Mouse (Mus musculus) lung, embryonic 14.5 days (tissue): ENCODE results near the gene Plekhh1. TPM values are rescaled to one million over a fixed set of nuclear protein-coding genes. Genes with fewer than 3 reads are reported as not detected.

Source experiments
- ATAC-seq: fragments of 200-750 bp; cut with Nextera tagmentation; 2 replicates; pipeline ENCODE4 v1.8.0; 2017; ENCODE audit warnings: mild to moderate bottlenecking, moderate TSS enrichment, moderate library complexity; ENCODE audit not compliant: insufficient read depth
- DNase-seq: peaks from one replicate; pipeline ENCODE4 v3.0.0-alpha.2; 2015
- H3K27ac ChIP-seq: fragments of 300-500 bp; sonication (generic); 2 replicates; pipeline ENCODE4 v1.5.1; 2014; ENCODE audit warnings: low read depth, mild to moderate bottlenecking, moderate library complexity
- H3K27me3 ChIP-seq: fragments of 300-500 bp; sonication (generic); 2 replicates; pipeline ENCODE4 v1.6.1; 2014; ENCODE audit warnings: low read length, control low read depth; ENCODE audit not compliant: insufficient read depth
- H3K36me3 ChIP-seq: fragments of 300-500 bp; sonication (generic); 2 replicates; pipeline ENCODE4 v1.6.1; 2014; ENCODE audit warnings: control low read depth; ENCODE audit not compliant: insufficient read depth
- H3K4me1 ChIP-seq: fragments of 300-500 bp; sonication (generic); 2 replicates; pipeline ENCODE4 v1.6.1; 2014; ENCODE audit warnings: antibody characterized with exemption, control low read depth; ENCODE audit not compliant: insufficient read depth
- H3K4me2 ChIP-seq: fragments of 300-500 bp; sonication (generic); 2 replicates; pipeline ENCODE4 v1.6.1; 2014; ENCODE audit warnings: mild to moderate bottlenecking
- H3K4me3 ChIP-seq: fragments of 300-500 bp; sonication (generic); 2 replicates; pipeline ENCODE4 v1.5.1; 2014; ENCODE audit warnings: low read depth, low read length
- H3K9ac ChIP-seq: fragments of 300-500 bp; sonication (generic); 2 replicates; pipeline ENCODE4 v1.6.1; 2014
- H3K9me3 ChIP-seq: fragments of 300-500 bp; sonication (generic); 2 replicates; pipeline ENCODE4 v1.6.1; 2016; ENCODE audit warnings: low read depth, low read length, control low read depth
- CTCF ChIP-seq: IDR thresholded peaks from 2 replicates; pipeline ENCODE4 v1.5.1; 2016; ENCODE audit warnings: antibody characterized with exemption, low read depth
- WGBS: fragments of 180-500 bp; shearing (Covaris S2); extraction: QIAGEN DNeasy Blood & Tissue Kit; methylation state at CpG from one replicate; pipeline ENCODE4 v1.1.7; 2014; 5-methylcytosine and 5-hydroxymethylcytosine counted together
- polyA plus RNA-seq: library from polyadenylated mRNA; unstranded; fragments of >200 nt; fragmentation: Nextera tagmentation; extraction: Ambion mirVana; gene quantifications from 2 replicates; pipeline ENCODE4 v1.2.1, GENCODE M21; 2014

The Plekhh1 gene
- polyA plus RNA-seq, 1 experiment from 2014 or later: 5.2 TPM

GRCm38 (mm10) chr12:79103773-79104172 is 74.8 kb downstream of the Plekhh1 start:
- H3K4me2 ChIP-seq: no peak overlapping the region
- no peak for TF ChIP-seq CTCF
- 64% methylated on average over 3 of the region's 3 CpGs for WGBS
- no peaks in the 10 kb centered on the region for H3K9me3 ChIP-seq
- H3K9ac ChIP-seq: no peak overlapping the region
- no peak for DNase-seq
- ATAC-seq: no peak
- no peak overlapping the region for H3K4me3 ChIP-seq
- H3K27me3 ChIP-seq: no peaks in the 10 kb centered on the region
- no peaks in the 10 kb centered on the region for H3K4me1 ChIP-seq
- no peak overlapping the region for H3K27ac ChIP-seq
- no peaks in the 10 kb centered on the region for H3K36me3 ChIP-seq

DNA sequence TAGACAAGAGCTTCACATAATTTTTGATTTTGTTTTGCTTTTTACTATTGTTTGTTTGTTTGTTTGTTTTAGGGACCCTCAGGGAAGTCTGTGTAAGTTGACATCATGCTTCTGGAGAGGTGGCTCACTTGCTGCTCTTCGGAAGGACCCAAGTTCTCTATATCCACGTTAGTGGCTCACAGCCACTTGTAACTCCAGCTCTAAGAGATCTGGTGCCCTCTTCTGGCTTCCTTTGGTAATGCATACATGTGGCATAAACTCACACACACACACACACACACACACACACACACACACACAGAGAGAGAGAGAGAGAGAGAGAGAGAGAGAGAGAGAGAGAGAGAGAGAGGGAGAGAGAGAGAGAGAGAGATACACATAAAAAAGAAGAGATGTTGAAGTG is 75.6 kb downstream of the Plekhh1 start:
- TF ChIP-seq CTCF: peak; percentile 23; the same call in 1 of the 2 replicates
- no peaks in the 10 kb centered on the region for H3K4me1 ChIP-seq
- H3K9ac ChIP-seq: no peak overlapping the region
- H3K9me3 ChIP-seq: no peaks in the 10 kb centered on the region
- WGBS: 67% methylated on average over 2 of the region's 2 CpGs
- ATAC-seq: no peak
- no peak for DNase-seq
- no peaks in the 10 kb centered on the region for H3K27me3 ChIP-seq
- no peak overlapping the region for H3K4me2 ChIP-seq
- H3K36me3 ChIP-seq: no peaks in the 10 kb centered on the region
- H3K27ac ChIP-seq: no peak overlapping the region
- H3K4me3 ChIP-seq: no peak overlapping the region

DNA sequence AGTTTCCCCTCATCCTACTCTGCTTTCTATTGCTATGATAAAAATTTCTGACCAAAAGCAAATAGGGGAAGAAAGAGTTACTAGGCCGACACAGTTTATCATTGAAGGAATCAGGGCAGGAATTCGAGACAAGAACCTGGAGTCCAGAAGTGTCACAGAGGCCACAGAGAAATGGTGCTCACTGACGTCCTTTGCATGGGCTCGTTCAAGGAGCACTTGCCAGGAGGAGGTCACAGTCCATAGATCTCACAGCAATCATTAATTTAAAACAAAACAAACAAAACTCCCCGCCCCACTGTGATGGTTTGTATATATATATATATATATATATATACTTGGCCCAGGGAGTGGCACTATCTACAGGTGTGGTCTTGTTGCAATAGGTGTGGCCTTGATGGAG is 76.3 kb downstream of the Plekhh1 start:
- Histone ChIP-seq H3K27me3 (no peaks in the 10 kb centered on the region), H3K4me3 (no peak overlapping the region), H3K4me2 (no peak overlapping the region), H3K27ac (no peak overlapping the region), H3K9me3 (no peaks in the 10 kb centered on the region), H3K9ac (no peak overlapping the region), H3K4me1 (no peaks in the 10 kb centered on the region), H3K36me3 (no peaks in the 10 kb centered on the region)
- 52% methylated on average over 5 of the region's 5 CpGs for WGBS
- ATAC-seq: no peak
- DNase-seq: no peak
- TF ChIP-seq CTCF: no peak

DNA sequence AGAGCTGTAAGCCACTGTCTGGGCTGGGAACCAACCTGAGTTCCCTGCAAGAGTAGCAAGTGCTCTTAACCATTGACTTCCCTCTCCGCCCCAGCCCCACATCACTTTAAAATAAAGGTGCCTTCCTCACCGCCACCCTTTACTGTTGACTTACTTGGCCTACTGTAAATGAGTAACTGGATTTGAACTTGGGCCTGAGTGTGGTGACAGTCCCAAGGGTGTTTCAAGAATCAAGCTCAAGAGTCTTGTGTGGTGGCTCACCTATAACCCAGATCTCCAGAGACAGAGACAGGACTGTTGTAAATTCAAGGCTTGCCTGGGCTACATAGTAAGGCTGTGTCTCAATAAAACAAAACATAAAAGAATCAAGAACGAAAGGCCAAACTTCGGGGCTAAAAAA is 90.0 kb downstream of the Plekhh1 start:
- Histone ChIP-seq H3K4me1 (no peaks in the 10 kb centered on the region), H3K36me3 (no peaks in the 10 kb centered on the region), H3K4me2 (no peak overlapping the region), H3K9me3 (no peaks in the 10 kb centered on the region), H3K27me3 (no peaks in the 10 kb centered on the region), H3K4me3 (no peak overlapping the region), H3K27ac (no peak overlapping the region), H3K9ac (no peak overlapping the region)
- ATAC-seq: no peak
- no peak for DNase-seq
- 79% methylated on average over 4 of the region's 4 CpGs for WGBS
- no peak for TF ChIP-seq CTCF

GRCm38 (mm10) chr12:79122820-79123219 is 93.9 kb downstream of the Plekhh1 start:
- Histone ChIP-seq H3K4me3 (no peak overlapping the region), H3K36me3 (no peaks in the 10 kb centered on the region), H3K27me3 (no peaks in the 10 kb centered on the region), H3K9me3 (no peaks in the 10 kb centered on the region), H3K4me2 (no peak overlapping the region), H3K27ac (no peak overlapping the region), H3K9ac (no peak overlapping the region), H3K4me1 (no peaks in the 10 kb centered on the region)
- ATAC-seq (no peak), DNase-seq (peak; percentile 65)
- 35% methylated on average over 3 of the region's 3 CpGs for WGBS
- peak; percentile 52 for TF ChIP-seq CTCF

DNA sequence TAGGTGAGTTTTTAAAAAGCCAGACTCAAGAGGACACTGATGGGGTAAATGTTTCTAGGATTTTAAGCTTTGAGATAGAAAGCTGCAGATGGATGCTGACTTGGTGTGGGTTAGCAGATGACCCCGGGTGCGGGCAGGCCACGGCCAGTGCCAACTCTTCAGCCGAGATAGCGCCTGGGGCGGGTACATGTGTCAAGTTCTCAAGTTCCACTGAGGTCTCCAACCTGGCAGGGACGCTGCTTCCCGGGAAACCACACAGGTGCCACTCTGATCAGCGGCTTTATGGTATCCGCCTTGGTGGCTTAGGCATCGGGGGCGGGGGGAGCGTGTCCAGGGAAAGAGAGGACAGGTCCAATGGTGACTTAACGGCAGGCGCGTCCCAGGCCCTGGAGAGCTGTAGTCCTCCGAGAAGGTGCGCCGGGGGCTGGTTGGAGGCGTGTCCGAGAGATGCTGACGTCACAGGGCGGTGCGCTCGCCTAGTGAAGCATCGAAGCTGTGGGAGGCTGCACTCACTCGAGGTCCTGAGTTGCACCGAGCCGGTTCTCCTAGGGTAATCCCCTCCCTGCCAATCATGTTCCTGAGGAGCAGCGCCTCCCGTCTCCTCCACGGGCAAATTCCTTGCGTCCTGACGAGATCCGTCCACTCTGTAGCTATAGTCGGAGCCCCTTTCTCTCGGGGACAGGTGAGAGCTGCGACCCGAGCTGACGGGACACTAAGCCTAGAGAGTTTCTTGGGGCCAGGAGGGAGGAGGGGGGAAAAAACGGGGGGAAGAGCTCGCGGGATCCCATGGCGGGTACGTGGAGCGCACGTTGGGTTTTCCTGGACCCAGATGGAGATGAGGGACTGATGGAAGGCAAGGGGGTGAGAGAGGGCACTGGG is 101.6 kb downstream of the Plekhh1 start, which contains the start of gene Arg2:
Gene Arg2, plus strand, starts transcription at position 479 of the 879 bp plus-strand sequence.
- H3K36me3 ChIP-seq: no peaks in the 10 kb centered on the region
- ATAC-seq (peak; percentile 96), DNase-seq (peak; percentile 86)
- H3K4me2 ChIP-seq: peak within 1 kb of the TSS; percentile 78
- no peaks in the 10 kb centered on the region for H3K9me3 ChIP-seq
- H3K4me3 ChIP-seq: peak within 1 kb of the TSS; percentile 35
- H3K9ac ChIP-seq: peak within 1 kb of the TSS; percentile 38
- under 1% methylated on average over 47 of the region's 47 CpGs for WGBS
- H3K27me3 ChIP-seq: peaks cover 33% of the 10 kb centered on the region
- no peak for TF ChIP-seq CTCF
- no peaks in the 10 kb centered on the region for H3K4me1 ChIP-seq
- no peak within 1 kb of the TSS for H3K27ac ChIP-seq

Other genes with a start within 250 kb of the Plekhh1 start
- 55.6 and 56.9 TPM in 2 replicates for gene Atp6v1d, start 167.5 kb upstream of the Plekhh1 start, polyA plus RNA-seq
- 231 and 243 TPM in 2 replicates for gene Eif2s1, start 167.3 kb upstream of the Plekhh1 start, polyA plus RNA-seq
- 5.9 and 6.4 TPM in 2 replicates for gene Plek2, start 122.2 kb upstream of the Plekhh1 start, polyA plus RNA-seq
- 5.6 and 5.7 TPM in 2 replicates for gene Tmem229b, start 21.5 kb upstream of the Plekhh1 start, polyA plus RNA-seq
- 23.5 and 24.7 TPM in 2 replicates for gene Pigh, start 60.5 kb downstream of the Plekhh1 start, polyA plus RNA-seq
- 6.7 and 6.9 TPM in 2 replicates for gene Arg2, start 101.6 kb downstream of the Plekhh1 start, polyA plus RNA-seq
- 77.5 and 79.6 TPM in 2 replicates for gene Vti1b, start 143.5 kb downstream of the Plekhh1 start, polyA plus RNA-seq
- gene Rdh11, start 163.1 kb downstream of the Plekhh1 start, polyA plus RNA-seq: 26.0 and 26.6 TPM in 2 replicates
- gene Rdh12, start 179.8 kb downstream of the Plekhh1 start, polyA plus RNA-seq: 1.9 and 2.3 TPM in 2 replicates